Mouse (Mus musculus) forebrain, embryonic 15.5 days (tissue): ENCODE data around the gene Tdp2. TPM values are rescaled to one million over a fixed set of nuclear protein-coding genes. Genes with fewer than 3 reads are reported as not detected.

Source experiments
- ATAC-seq: fragments of 200-750 bp; cut with Nextera tagmentation; replicated peaks from 2 replicates; pipeline ENCODE4 v1.8.0; 2017; ENCODE audit warnings: mild to moderate bottlenecking, moderate TSS enrichment, moderate library complexity
- H3K27ac ChIP-seq: fragments of 300-500 bp; sonication (generic); replicated peaks from 2 replicates; pipeline ENCODE4 v1.5.1; 2015; ENCODE audit warnings: mild to moderate bottlenecking, inconsistent platforms
- H3K27me3 ChIP-seq: fragments of 300-500 bp; sonication (generic); 2 replicates; pipeline ENCODE4 v1.6.1; 2015; ENCODE audit warnings: inconsistent platforms
- H3K36me3 ChIP-seq: fragments of 300-500 bp; sonication (generic); 2 replicates; pipeline ENCODE4 v1.6.1; 2015; ENCODE audit warnings: mild to moderate bottlenecking, inconsistent platforms
- H3K4me1 ChIP-seq: fragments of 300-500 bp; sonication (generic); 2 replicates; pipeline ENCODE4 v1.6.1; 2015; ENCODE audit warnings: inconsistent platforms
- H3K4me2 ChIP-seq: fragments of 300-500 bp; sonication (generic); replicated peaks from 2 replicates; pipeline ENCODE4 v1.6.1; 2015; ENCODE audit warnings: mild to moderate bottlenecking, inconsistent platforms
- H3K4me3 ChIP-seq: fragments of 300-500 bp; sonication (generic); 2 replicates; pipeline ENCODE4 v1.5.1; 2015; ENCODE audit warnings: mild to moderate bottlenecking, inconsistent platforms
- H3K9ac ChIP-seq: fragments of 300-500 bp; sonication (generic); replicated peaks from 2 replicates; pipeline ENCODE4 v1.6.1; 2015; ENCODE audit warnings: mild to moderate bottlenecking, inconsistent platforms
- H3K9me3 ChIP-seq: fragments of 300-500 bp; sonication (generic); 2 replicates; pipeline ENCODE4 v1.6.1; 2016; ENCODE audit warnings: inconsistent platforms
- WGBS: fragments of 180-500 bp; shearing (Covaris S2); methylation state at CpG from one replicate; pipeline ENCODE4 v1.1.7; 2015; ENCODE audit warnings: mixed read lengths; 5-methylcytosine and 5-hydroxymethylcytosine counted together
- polyA plus RNA-seq: library from polyadenylated mRNA; unstranded; fragments of >200 nt; fragmentation: Nextera tagmentation; extraction: Ambion mirVana; gene quantifications from 2 replicates; pipeline ENCODE4 v1.2.1, GENCODE M21; 2015

The Tdp2 gene
- polyA plus RNA-seq, 1 experiment from 2014 or later, result 46.5 TPM

- H3K27ac ChIP-seq, result no peak overlapping the region
- H3K27me3 ChIP-seq, result no peaks in the 10 kb centered on the region
- WGBS, result 85% methylated on average over 7 of the region's 7 CpGs
- H3K4me2 ChIP-seq, result no peak overlapping the region
- H3K9ac ChIP-seq, result no peak overlapping the region
- no peaks in the 10 kb centered on the region for H3K36me3 ChIP-seq
- no peak overlapping the region for H3K4me3 ChIP-seq
- ATAC-seq, result no peak
- no peaks in the 10 kb centered on the region for H3K4me1 ChIP-seq
- no peaks in the 10 kb centered on the region for H3K9me3 ChIP-seq
Measured at GRCm38 (mm10) chr13:24862021-24862420, 30.5 kb downstream of the Tdp2 start.

- no peak for ATAC-seq
- 64% methylated on average over 7 of the region's 7 CpGs for WGBS
- Histone ChIP-seq H3K27me3 (no peaks in the 10 kb centered on the region), H3K4me2 (no peak overlapping the region), H3K4me3 (no peak overlapping the region), H3K27ac (no peak overlapping the region), H3K9ac (no peak overlapping the region), H3K9me3 (no peaks in the 10 kb centered on the region), H3K4me1 (no peaks in the 10 kb centered on the region), H3K36me3 (no peaks in the 10 kb centered on the region)
Measured at GRCm38 (mm10) chr13:24862520-24862919, 31.0 kb downstream of the Tdp2 start.

GRCm38 (mm10) chr13:24866430-24867402, 35.2 kb downstream of the Tdp2 start:
- ATAC-seq, result no peak
- Histone ChIP-seq H3K4me1 (no peaks in the 10 kb centered on the region), H3K27me3 (no peaks in the 10 kb centered on the region), H3K36me3 (no peaks in the 10 kb centered on the region), H3K9me3 (no peaks in the 10 kb centered on the region), H3K27ac (no peak overlapping the region), H3K4me3 (no peak overlapping the region), H3K9ac (no peak overlapping the region), H3K4me2 (no peak overlapping the region)
- WGBS, result 79% methylated on average over 9 of the region's 9 CpGs

- 90% methylated on average over 10 of the region's 10 CpGs for WGBS
- Histone ChIP-seq H3K27ac (no peak overlapping the region), H3K36me3 (no peaks in the 10 kb centered on the region), H3K9ac (no peak overlapping the region), H3K4me3 (no peak overlapping the region), H3K27me3 (no peaks in the 10 kb centered on the region), H3K4me1 (no peaks in the 10 kb centered on the region), H3K9me3 (no peaks in the 10 kb centered on the region), H3K4me2 (no peak overlapping the region)
- ATAC-seq, result no peak
Measured at GRCm38 (mm10) chr13:24867789-24868188, 36.3 kb downstream of the Tdp2 start.

GRCm38 (mm10) chr13:24868233-24868632, 36.8 kb downstream of the Tdp2 start:
- H3K36me3 ChIP-seq, result no peaks in the 10 kb centered on the region
- ATAC-seq, result no peak
- H3K4me1 ChIP-seq, result no peaks in the 10 kb centered on the region
- 86% methylated on average over 7 of the region's 7 CpGs for WGBS
- no peak overlapping the region for H3K9ac ChIP-seq
- H3K4me3 ChIP-seq, result no peak overlapping the region
- no peaks in the 10 kb centered on the region for H3K9me3 ChIP-seq
- H3K27ac ChIP-seq, result no peak overlapping the region
- no peak overlapping the region for H3K4me2 ChIP-seq
- no peaks in the 10 kb centered on the region for H3K27me3 ChIP-seq

- Histone ChIP-seq H3K27me3 (no peaks in the 10 kb centered on the region), H3K4me3 (no peak overlapping the region), H3K4me2 (no peak overlapping the region), H3K27ac (no peak overlapping the region), H3K9me3 (no peaks in the 10 kb centered on the region), H3K36me3 (no peaks in the 10 kb centered on the region), H3K9ac (no peak overlapping the region), H3K4me1 (no peaks in the 10 kb centered on the region)
- ATAC-seq, result no peak
- WGBS, result 93% methylated on average over 15 of the region's 15 CpGs
Measured at GRCm38 (mm10) chr13:24879359-24880040, 48.0 kb downstream of the Tdp2 start.

GRCm38 (mm10) chr13:24880208-24880607, 48.7 kb downstream of the Tdp2 start:
- no peaks in the 10 kb centered on the region for H3K27me3 ChIP-seq
- no peaks in the 10 kb centered on the region for H3K9me3 ChIP-seq
- no peak overlapping the region for H3K4me2 ChIP-seq
- H3K4me3 ChIP-seq, result no peak overlapping the region
- no peak overlapping the region for H3K9ac ChIP-seq
- WGBS, result 86% methylated on average over 6 of the region's 6 CpGs
- no peak overlapping the region for H3K27ac ChIP-seq
- ATAC-seq, result no peak
- H3K4me1 ChIP-seq, result no peaks in the 10 kb centered on the region
- no peaks in the 10 kb centered on the region for H3K36me3 ChIP-seq

GRCm38 (mm10) chr13:24880704-24881103, 49.2 kb downstream of the Tdp2 start:
- Histone ChIP-seq H3K4me2 (no peak overlapping the region), H3K4me1 (no peaks in the 10 kb centered on the region)
- WGBS, result 94% methylated on average over 5 of the region's 5 CpGs

GRCm38 (mm10) chr13:24882411-24882810, 50.9 kb downstream of the Tdp2 start:
- WGBS, result 95% methylated on average over 6 of the region's 6 CpGs
- H3K4me1 ChIP-seq, result no peaks in the 10 kb centered on the region
- no peak overlapping the region for H3K9ac ChIP-seq
- no peak overlapping the region for H3K4me2 ChIP-seq
- H3K9me3 ChIP-seq, result no peaks in the 10 kb centered on the region
- H3K4me3 ChIP-seq, result no peak overlapping the region
- ATAC-seq, result no peak
- no peaks in the 10 kb centered on the region for H3K27me3 ChIP-seq
- H3K27ac ChIP-seq, result no peak overlapping the region
- no peaks in the 10 kb centered on the region for H3K36me3 ChIP-seq

More at GRCm38 (mm10) chr13:24880704-24881103, 49.2 kb downstream of the Tdp2 start:
- H3K27ac ChIP-seq, result no peak overlapping the region
- H3K36me3 ChIP-seq, result no peaks in the 10 kb centered on the region
- no peak overlapping the region for H3K4me3 ChIP-seq
- H3K9me3 ChIP-seq, result no peaks in the 10 kb centered on the region
- H3K27me3 ChIP-seq, result no peaks in the 10 kb centered on the region
- no peak overlapping the region for H3K9ac ChIP-seq
- no peak for ATAC-seq

GRCm38 (mm10) chr13:24889554-24889953, 58.1 kb downstream of the Tdp2 start:
- Histone ChIP-seq H3K36me3 (no peaks in the 10 kb centered on the region), H3K9me3 (no peaks in the 10 kb centered on the region), H3K27ac (no peak overlapping the region), H3K4me3 (no peak overlapping the region), H3K27me3 (no peaks in the 10 kb centered on the region), H3K4me2 (no peak overlapping the region), H3K9ac (no peak overlapping the region), H3K4me1 (no peaks in the 10 kb centered on the region)
- no peak for ATAC-seq
- WGBS, result 63% methylated on average over 1 of the region's 1 CpGs
